Mouse (Mus musculus) neutrophil, adult 5-6 weeks (primary cell): ENCODE results near the gene Serpine2. TPM values are rescaled to one million over a fixed set of nuclear protein-coding genes. Genes with fewer than 3 reads are reported as not detected.
A peak's percentile ranks its signal among the peaks of the same experiment; 100 is the strongest.

Source experiments
- ATAC-seq: fragments of 151-379, 151-347 bp; 2 replicates; pipeline ENCODE4 v1.8.0; 2017; ENCODE audit warnings: mild to moderate bottlenecking, moderate TSS enrichment; ENCODE audit not compliant: insufficient number of reproducible peaks, poor library complexity, low FRiP score, severe bottlenecking; ENCODE audit errors: extremely low read depth
- total RNA-seq: library from RNA; stranded (forward); fragments of 200-1000 nt; gene quantifications from 2 replicates; pipeline ENCODE4 v1.2.3, GENCODE M21; 2017

Gene Serpine2
- total RNA-seq, 1 experiment from 2014 or later = 1.4 TPM

- no peak for ATAC-seq
Observed at GRCm38 (mm10) chr1:79822806-79823525, 38.0 kb downstream of the Serpine2 start.

- no peak for ATAC-seq
Observed at GRCm38 (mm10) chr1:79819296-79819879, 41.6 kb downstream of the Serpine2 start.

- no peak for ATAC-seq
Observed at GRCm38 (mm10) chr1:79815446-79815845, 45.5 kb downstream of the Serpine2 start.

- ATAC-seq = no peak
Observed at GRCm38 (mm10) chr1:79809447-79809846, 51.5 kb downstream of the Serpine2 start.

- ATAC-seq = no peak
Observed at GRCm38 (mm10) chr1:79806865-79807264, 54.1 kb downstream of the Serpine2 start.

- ATAC-seq = no peak
Observed at GRCm38 (mm10) chr1:79803614-79804013, 57.4 kb downstream of the Serpine2 start.

GRCm38 (mm10) chr1:79802858-79803427, 58.0 kb downstream of the Serpine2 start:
- ATAC-seq = no peak

- ATAC-seq = no peak
Observed at GRCm38 (mm10) chr1:79797084-79797483, 63.9 kb downstream of the Serpine2 start.

GRCm38 (mm10) chr1:79786267-79786927, 74.6 kb downstream of the Serpine2 start:
- ATAC-seq = no peak

- 0 out of 2 replicates have a peak, but pooled peaks have one; percentile 30 for ATAC-seq
Observed at GRCm38 (mm10) chr1:79782433-79782832, 78.5 kb downstream of the Serpine2 start.

GRCm38 (mm10) chr1:79778011-79778410, 83.0 kb downstream of the Serpine2 start:
- ATAC-seq = no peak

GRCm38 (mm10) chr1:79775927-79776458, 85.0 kb downstream of the Serpine2 start, which contains the start of the genes Mrpl44 and Wdfy1:
TSS of gene Mrpl44 (plus strand) at chr1:79776018.
TSS of gene Wdfy1 (minus strand) at chr1:79776143.
- ATAC-seq = peak; percentile 99

- no peak for ATAC-seq
Observed at GRCm38 (mm10) chr1:79774164-79774780, 86.7 kb downstream of the Serpine2 start.

GRCm38 (mm10) chr1:79768231-79768630, 92.7 kb downstream of the Serpine2 start:
- no peak for ATAC-seq

GRCm38 (mm10) chr1:79764483-79764882, 96.5 kb downstream of the Serpine2 start:
- ATAC-seq = no peak

GRCm38 (mm10) chr1:79764031-79764430, 96.9 kb downstream of the Serpine2 start:
- ATAC-seq = no peak

GRCm38 (mm10) chr1:79762282-79763250, 98.4 kb downstream of the Serpine2 start:
- peak; percentile 40; the same call in 1 of the 2 replicates for ATAC-seq

- no peak for ATAC-seq
Observed at GRCm38 (mm10) chr1:79761917-79762271, 99.1 kb downstream of the Serpine2 start.
